Mouse (Mus musculus) MEL (cell line): ENCODE results near the gene Ncln. TPM values are rescaled to one million over a fixed set of nuclear protein-coding genes. Genes with fewer than 3 reads are reported as not detected.

ENCODE experiments used
- DNase-seq: peaks from one replicate; pipeline ENCODE4 v3.0.0; 2011; ENCODE audit warnings: low read depth, low spot score
- H3K27ac ChIP-seq: 2 replicates; pipeline ENCODE4 v1.5.1; 2012; ENCODE audit warnings: low read depth, mild to moderate bottlenecking, control low read depth, low read length, moderate library complexity; ENCODE audit not compliant: control insufficient read depth
- H3K27me3 ChIP-seq, 2 experiments: fragments of 150-350 bp in 1 of 2; sonication (generic) in 1 of 2; 2 replicates each; pipeline ENCODE4 v1.6.1; 2012; ENCODE audit warnings: low read length in 2 of 2, mild to moderate bottlenecking in 2 of 2, improper control_type of control experiment in 1 of 2, moderate library complexity in 1 of 2; ENCODE audit not compliant: insufficient read depth in 2 of 2, control insufficient read depth in 1 of 2
- H3K36me3 ChIP-seq, 2 experiments: 2 replicates each; pipeline ENCODE4 v1.6.1; 2012 to 2014; ENCODE audit warnings: low read length in 2 of 2, improper control_type of control experiment in 1 of 2, inconsistent platforms in 1 of 2, mild to moderate bottlenecking in 1 of 2; ENCODE audit not compliant: insufficient read depth in 2 of 2, control insufficient read depth in 1 of 2
- H3K4me1 ChIP-seq, 2 experiments: fragments of 150-350 bp in 1 of 2; sonication (generic) in 1 of 2; 2 replicates each; pipeline ENCODE4 v1.6.1; 2012; ENCODE audit warnings: low read length in 2 of 2, improper control_type of control experiment in 1 of 2, mild to moderate bottlenecking in 1 of 2; ENCODE audit not compliant: insufficient read depth in 2 of 2, control insufficient read depth in 1 of 2
- H3K4me3 ChIP-seq, 2 experiments: fragments of 150-350 bp in 1 of 2; sonication (generic) in 1 of 2; 2 replicates each; pipeline ENCODE4 v1.5.1; 2012; ENCODE audit warnings: low read depth in 2 of 2, low read length in 2 of 2, mild to moderate bottlenecking in 2 of 2, moderate library complexity in 2 of 2, control low read depth in 1 of 2, improper control_type of control experiment in 1 of 2; ENCODE audit not compliant: control insufficient read depth in 1 of 2, insufficient read depth in 1 of 2
- H3K79me2 ChIP-seq: 2 replicates; pipeline ENCODE4 v1.6.1; 2012; ENCODE audit warnings: mild to moderate bottlenecking, low read length, moderate library complexity; ENCODE audit not compliant: control insufficient read depth, poor library complexity, insufficient read depth
- H3K9ac ChIP-seq: 2 replicates; pipeline ENCODE4 v1.6.1; 2012; ENCODE audit warnings: low read depth, mild to moderate bottlenecking, control low read depth, low read length, moderate library complexity; ENCODE audit not compliant: control insufficient read depth, poor library complexity, severe bottlenecking
- H3K9me3 ChIP-seq: fragments of 150-350 bp; sonication (generic); replicated peaks from 2 replicates; pipeline ENCODE4 v1.6.1; 2012; ENCODE audit warnings: mild to moderate bottlenecking, low read length, improper control_type of control experiment, moderate library complexity; ENCODE audit not compliant: insufficient read depth
- BHLHE40 ChIP-seq: IDR thresholded peaks from 2 replicates; pipeline ENCODE4 v1.6.1; 2012; ENCODE audit warnings: low read depth, mild to moderate bottlenecking, inconsistent platforms, low read length, improper control_type of control experiment, borderline replicate concordance
- CHD2 ChIP-seq: IDR thresholded peaks from 2 replicates; pipeline ENCODE4 v1.6.1; 2011; ENCODE audit warnings: low read length, improper control_type of control experiment
- CTCF ChIP-seq, 3 experiments: IDR thresholded peaks in 2 of 3; conservative IDR thresholded peaks in 1 of 3; 2 replicates each; pipeline ENCODE4 v1.5.1; 2011 to 2012; ENCODE audit warnings: low read length in 3 of 3, low read depth in 2 of 3, mild to moderate bottlenecking in 2 of 3, improper control_type of control experiment in 1 of 3, inconsistent platforms in 1 of 3, mixed read lengths in 1 of 3, moderate library complexity in 1 of 3; ENCODE audit not compliant: control insufficient read depth in 1 of 3, insufficient read depth in 1 of 3, poor library complexity in 1 of 3, severe bottlenecking in 1 of 3
- E2F4 ChIP-seq: IDR thresholded peaks from 2 replicates; pipeline ENCODE4 v1.6.1; 2011; ENCODE audit warnings: low read depth, low read length, improper control_type of control experiment, borderline replicate concordance
- ETS1 ChIP-seq: IDR thresholded peaks from 2 replicates; pipeline ENCODE4 v1.6.1; 2012; ENCODE audit warnings: low read depth, mild to moderate bottlenecking, inconsistent platforms, low read length, improper control_type of control experiment, moderate library complexity
- HCFC1 ChIP-seq: IDR thresholded peaks from 2 replicates; pipeline ENCODE4 v1.6.1; 2012; ENCODE audit warnings: low read depth, mild to moderate bottlenecking, inconsistent platforms, low read length, improper control_type of control experiment, moderate library complexity
- JUND ChIP-seq: IDR thresholded peaks from 2 replicates; pipeline ENCODE4 v1.6.1; 2011; ENCODE audit warnings: low read depth, mild to moderate bottlenecking, improper control_type of control experiment, low read length
- KAT2A ChIP-seq: conservative IDR thresholded peaks from 2 replicates; pipeline ENCODE4 v1.6.1; 2012; ENCODE audit warnings: low read depth, low read length, improper control_type of control experiment, inconsistent platforms
- MAX ChIP-seq: IDR thresholded peaks from 2 replicates; pipeline ENCODE4 v1.6.1; 2011; ENCODE audit warnings: low read length, improper control_type of control experiment
- NELFE ChIP-seq: IDR thresholded peaks from 2 replicates; pipeline ENCODE4 v1.6.1; 2011; ENCODE audit warnings: low read depth, low read length, improper control_type of control experiment
- POLR2AphosphoS2 ChIP-seq: IDR thresholded peaks from 2 replicates; pipeline ENCODE4 v1.6.1; 2011; ENCODE audit warnings: low read length, improper control_type of control experiment
- RAD21 ChIP-seq: IDR thresholded peaks from 2 replicates; pipeline ENCODE4 v1.6.1; 2011; ENCODE audit warnings: mild to moderate bottlenecking, low read depth, low read length, improper control_type of control experiment
- RCOR1 ChIP-seq: IDR thresholded peaks from 2 replicates; pipeline ENCODE4 v1.6.1; 2012; ENCODE audit warnings: low read depth, mild to moderate bottlenecking, inconsistent platforms, low read length, improper control_type of control experiment
- TAL1 ChIP-seq: IDR thresholded peaks from 2 replicates; pipeline ENCODE4 v1.6.1; 2012; ENCODE audit warnings: mild to moderate bottlenecking, inconsistent platforms, low read length, moderate library complexity, mixed read lengths
- TBP ChIP-seq: IDR thresholded peaks from 2 replicates; pipeline ENCODE4 v1.8.0; 2011; ENCODE audit warnings: low read depth, low read length, improper control_type of control experiment
- TCF12 ChIP-seq: IDR thresholded peaks from 2 replicates; pipeline ENCODE4 v1.6.1; 2014; ENCODE audit warnings: low read depth, mild to moderate bottlenecking, inconsistent platforms, low read length, improper control_type of control experiment, moderate library complexity
- UBTF ChIP-seq: IDR thresholded peaks from 2 replicates; pipeline ENCODE4 v1.6.1; 2012; ENCODE audit warnings: low read depth, mild to moderate bottlenecking, inconsistent platforms, low read length, improper control_type of control experiment, moderate library complexity, borderline replicate concordance; ENCODE audit not compliant: insufficient read depth
- ZC3H11A ChIP-seq: IDR thresholded peaks from 2 replicates; pipeline ENCODE4 v1.6.1; 2012; ENCODE audit warnings: low read depth, mild to moderate bottlenecking, inconsistent platforms, low read length, improper control_type of control experiment
- ZKSCAN1 ChIP-seq: IDR thresholded peaks from 2 replicates; pipeline ENCODE4 v1.6.1; 2012; ENCODE audit warnings: low read depth, mild to moderate bottlenecking, inconsistent platforms, low read length, improper control_type of control experiment, moderate library complexity
- ZNF384 ChIP-seq: IDR thresholded peaks from 2 replicates; pipeline ENCODE4 v1.6.1; 2012; ENCODE audit warnings: low read depth, mild to moderate bottlenecking, inconsistent platforms, low read length, improper control_type of control experiment
- polyA plus RNA-seq, 2 experiments: library from polyadenylated mRNA; stranded (reverse) in 1 of 2; unstranded in 1 of 2; fragments of >175 nt in 1 of 2; fragments of >200 nt in 1 of 2; gene quantifications; 2 replicates each; pipeline versions ENCODE4 v1.2.1 to v1.2.4; 2012; ENCODE audit warnings: low replicate concordance in 2 of 2, low read depth in 1 of 2; ENCODE audit not compliant: insufficient read length in 2 of 2, insufficient read depth in 1 of 2, missing spikeins in 1 of 2
- total RNA-seq: library from RNA; depleted of rRNA; stranded (reverse); fragments of 300-350 nt; gene quantifications from 2 replicates; pipeline ENCODE4 v1.2.3, GENCODE M21; 2012

Ncln gene
- total and polyA plus RNA-seq, 3 experiments = 136 to 276 (median 215) TPM

DNA sequence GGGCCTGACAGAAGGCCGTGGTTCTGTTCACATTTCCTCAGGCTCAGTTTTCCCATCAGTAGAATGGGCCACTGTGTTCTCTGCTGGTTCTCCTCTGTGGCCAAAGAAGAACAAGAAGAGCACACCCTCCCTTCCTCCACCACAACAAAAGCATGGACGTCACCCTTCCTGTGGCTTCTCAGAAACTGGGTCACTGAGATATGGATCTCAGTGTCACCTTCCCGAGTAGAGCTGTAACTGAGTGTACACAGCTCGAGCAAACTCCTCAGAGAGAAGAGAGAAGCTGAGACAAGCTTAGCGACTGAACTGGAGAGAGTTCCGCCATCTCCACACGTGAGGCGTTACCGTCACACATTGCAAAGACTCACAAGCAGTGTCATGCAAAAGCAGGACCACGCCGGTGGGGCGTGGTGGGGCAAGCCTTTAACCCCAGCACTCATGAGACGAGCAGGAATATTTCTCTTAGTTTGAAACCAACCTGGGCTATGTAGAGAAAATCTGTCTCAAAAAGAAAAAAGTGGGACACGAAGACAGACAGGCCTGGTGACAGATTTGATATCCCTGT lies 14.1 kb upstream of the Ncln start:
- no peaks in the 10 kb centered on the region; a peak in 1 of 4 replicates for H3K36me3 ChIP-seq
- no peak overlapping the region for H3K4me3 ChIP-seq
- H3K9ac ChIP-seq = no peak overlapping the region
- TF ChIP-seq KAT2A = no peak
- TF ChIP-seq POLR2AphosphoS2 = no peak
- no peaks in the 10 kb centered on the region for H3K9me3 ChIP-seq
- no peaks in the 10 kb centered on the region for H3K4me1 ChIP-seq
- no peaks in the 10 kb centered on the region for H3K27me3 ChIP-seq
- H3K79me2 ChIP-seq = no peaks in the 10 kb centered on the region
- DNase-seq = no peak
- no peak overlapping the region for H3K27ac ChIP-seq

DNA sequence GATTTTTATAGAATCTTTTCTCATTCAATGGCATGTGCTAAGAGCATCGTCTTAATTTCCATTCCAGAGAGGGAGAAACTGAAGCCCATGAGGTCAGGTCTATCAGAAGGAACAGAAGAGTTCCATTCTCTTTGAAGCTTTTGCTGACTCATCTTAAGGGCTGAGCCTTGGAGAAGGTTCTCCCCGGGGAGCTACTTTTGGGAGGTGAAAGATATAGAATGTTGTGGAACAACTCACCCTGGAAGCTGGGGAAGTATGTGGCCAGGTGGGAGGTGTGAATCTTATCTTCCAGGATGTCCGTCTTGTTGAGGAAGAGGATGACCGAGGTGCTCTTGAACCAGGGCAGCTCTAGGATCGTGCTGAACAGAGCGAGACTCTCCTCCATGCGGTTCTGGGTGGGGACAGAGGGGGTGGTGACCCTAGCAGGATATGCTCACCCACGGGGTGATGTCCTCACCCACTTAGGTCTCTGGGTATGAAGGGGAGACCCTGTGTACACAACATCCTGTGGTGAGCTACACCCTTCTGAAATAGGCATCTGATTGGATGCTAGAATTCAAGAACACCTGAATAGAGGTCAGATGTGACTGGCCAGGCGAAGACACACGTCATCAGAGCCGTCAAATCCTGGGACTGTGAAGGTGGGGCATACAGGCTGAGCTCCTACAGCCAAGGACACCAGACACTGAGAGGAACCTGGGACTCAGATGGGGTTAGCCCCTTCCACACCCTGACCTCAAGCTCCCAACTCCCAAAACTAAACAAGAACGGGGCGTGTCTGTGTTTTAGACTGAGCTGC lies 11.7 kb upstream of the Ncln start:
- H3K4me3 ChIP-seq = no peak overlapping the region
- TF ChIP-seq TBP (no peak), CHD2 (no peak), RCOR1 (no peak), CTCF (IDR thresholded peaks at IDR 0.05 in 2 of 3, conservative IDR thresholded peaks at IDR 0.05 in 1 of 3; ENCODE audit: control insufficient read depth in 1 of 3, insufficient read depth in 1 of 3, low read depth in 2 of 3, low read length in 3 of 3, poor library complexity in 1 of 3, severe bottlenecking in 1 of 3) (no peak), BHLHE40 (no peak), ETS1 (no peak), HCFC1 (no peak), UBTF (no peak), ZKSCAN1 (no peak), ZNF384 (no peak), NELFE (no peak), MAX (no peak), ZC3H11A (no peak), E2F4 (no peak), JUND (no peak), RAD21 (no peak), TAL1 (no peak), POLR2AphosphoS2 (no peak), TCF12 (no peak)
- H3K9ac ChIP-seq = no peak overlapping the region
- no peaks in the 10 kb centered on the region for H3K4me1 ChIP-seq
- no peak overlapping the region for H3K27ac ChIP-seq
- no peaks in the 10 kb centered on the region; a peak in 1 of 4 replicates for H3K36me3 ChIP-seq
- H3K9me3 ChIP-seq = no peaks in the 10 kb centered on the region
- no peaks in the 10 kb centered on the region for H3K27me3 ChIP-seq
- H3K79me2 ChIP-seq = no peaks in the 10 kb centered on the region
- no peak for DNase-seq
